Mouse (Mus musculus) hindbrain, embryonic 15.5 days (tissue): ENCODE measurements around the gene Dnph1. TPM values are rescaled to one million over a fixed set of nuclear protein-coding genes. Genes with fewer than 3 reads are reported as not detected.
"Not testable (repeated sequence)": the region's sequence is repeated elsewhere in the genome, so short reads cannot be mapped to it uniquely, and the experiment has no call there.

ENCODE experiments used
- ATAC-seq: fragments of 200-750 bp; cut with Nextera tagmentation; 2 replicates; pipeline ENCODE4 v1.8.0; 2017; ENCODE audit warnings: low read depth, moderate number of reproducible peaks, moderate TSS enrichment; ENCODE audit not compliant: low FRiP score
- H3K27ac ChIP-seq: fragments of 300-500 bp; sonication (generic); replicated peaks from 2 replicates; pipeline ENCODE4 v1.5.1; 2015; ENCODE audit warnings: mild to moderate bottlenecking, inconsistent platforms
- H3K27me3 ChIP-seq: fragments of 300-500 bp; sonication (generic); 2 replicates; pipeline ENCODE4 v1.6.1; 2015; ENCODE audit warnings: control low read depth, inconsistent platforms
- H3K36me3 ChIP-seq: fragments of 300-500 bp; sonication (generic); 2 replicates; pipeline ENCODE4 v1.6.1; 2015; ENCODE audit warnings: control low read depth, inconsistent platforms
- H3K4me1 ChIP-seq: fragments of 300-500 bp; sonication (generic); replicated peaks from 2 replicates; pipeline ENCODE4 v1.6.1; 2015; ENCODE audit warnings: control low read depth, inconsistent platforms
- H3K4me2 ChIP-seq: fragments of 300-500 bp; sonication (generic); 2 replicates; pipeline ENCODE4 v1.6.1; 2015; ENCODE audit warnings: moderate library complexity, mild to moderate bottlenecking, inconsistent platforms
- H3K4me3 ChIP-seq: fragments of 300-500 bp; sonication (generic); 2 replicates; pipeline ENCODE4 v1.5.1; 2015; ENCODE audit warnings: mild to moderate bottlenecking, inconsistent platforms
- H3K9ac ChIP-seq: fragments of 300-500 bp; sonication (generic); 2 replicates; pipeline ENCODE4 v1.6.1; 2015; ENCODE audit warnings: inconsistent platforms
- H3K9me3 ChIP-seq: fragments of 300-500 bp; sonication (generic); 2 replicates; pipeline ENCODE4 v1.6.1; 2016; ENCODE audit warnings: control low read depth, inconsistent platforms
- WGBS: fragments of 180-500 bp; shearing (Covaris S2); methylation state at CpG from one replicate; pipeline ENCODE4 v1.1.7; 2015; 5-methylcytosine and 5-hydroxymethylcytosine counted together
- polyA plus RNA-seq: library from polyadenylated mRNA; unstranded; fragments of >200 nt; fragmentation: Nextera tagmentation; extraction: Ambion mirVana; gene quantifications from 2 replicates; pipeline ENCODE4 v1.2.1, GENCODE M21; 2015

Gene Dnph1
- polyA plus RNA-seq, 1 experiment from 2014 or later = 21.8 TPM

- 62% methylated on average over 9 of the region's 9 CpGs for WGBS
- no peaks in the 10 kb centered on the region for H3K27me3 ChIP-seq
- H3K4me3 ChIP-seq = no peak overlapping the region
- H3K9me3 ChIP-seq = no peaks in the 10 kb centered on the region
- no peak overlapping the region for H3K27ac ChIP-seq
- ATAC-seq = no peak
- no peaks in the 10 kb centered on the region for H3K4me1 ChIP-seq
- H3K4me2 ChIP-seq = no peak overlapping the region
- H3K9ac ChIP-seq = no peak overlapping the region
- peaks cover 69% of the 10 kb centered on the region for H3K36me3 ChIP-seq
Observed at GRCm38 (mm10) chr17:46467830-46468229, 28.7 kb upstream of the Dnph1 start.

DNA sequence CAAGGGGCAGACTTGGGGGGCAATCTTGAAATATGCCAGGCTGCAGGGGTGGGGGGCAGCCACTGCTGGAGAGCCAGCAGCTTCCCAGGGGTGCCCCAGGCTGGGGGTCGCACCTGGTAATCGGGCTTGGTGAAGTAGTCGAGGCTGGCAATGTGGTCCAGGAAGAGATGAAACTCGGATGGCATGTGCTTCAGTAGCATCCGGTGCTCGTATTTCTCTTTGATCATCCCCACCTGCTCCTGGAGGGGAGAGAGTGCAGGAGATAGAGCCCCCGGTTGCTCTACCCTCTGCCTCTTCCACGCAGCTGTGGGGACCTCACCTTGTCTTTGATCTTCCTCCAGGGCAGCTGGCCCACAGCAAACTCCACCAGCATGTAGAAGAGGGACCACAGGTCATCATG, 19.9 kb upstream of the Dnph1 start:
- Histone ChIP-seq H3K27ac (no peak overlapping the region), H3K9me3 (no peaks in the 10 kb centered on the region), H3K4me3 (no peak overlapping the region), H3K4me1 (no peaks in the 10 kb centered on the region), H3K4me2 (no peak overlapping the region), H3K9ac (no peak overlapping the region), H3K27me3 (no peaks in the 10 kb centered on the region), H3K36me3 (peaks cover 71% of the 10 kb centered on the region)
- no peak for ATAC-seq
- WGBS = 86% methylated on average over 8 of the region's 8 CpGs

- H3K4me3 ChIP-seq = no peak overlapping the region
- H3K27ac ChIP-seq = no peak overlapping the region
- no peak overlapping the region for H3K9ac ChIP-seq
- peaks cover 65% of the 10 kb centered on the region for H3K36me3 ChIP-seq
- no peak overlapping the region for H3K4me2 ChIP-seq
- 85% methylated on average over 15 of the region's 15 CpGs for WGBS
- H3K9me3 ChIP-seq = no peaks in the 10 kb centered on the region
- no peaks in the 10 kb centered on the region for H3K4me1 ChIP-seq
- ATAC-seq = no peak
- H3K27me3 ChIP-seq = no peaks in the 10 kb centered on the region
Observed at GRCm38 (mm10) chr17:46477286-46477685, 19.2 kb upstream of the Dnph1 start.

DNA sequence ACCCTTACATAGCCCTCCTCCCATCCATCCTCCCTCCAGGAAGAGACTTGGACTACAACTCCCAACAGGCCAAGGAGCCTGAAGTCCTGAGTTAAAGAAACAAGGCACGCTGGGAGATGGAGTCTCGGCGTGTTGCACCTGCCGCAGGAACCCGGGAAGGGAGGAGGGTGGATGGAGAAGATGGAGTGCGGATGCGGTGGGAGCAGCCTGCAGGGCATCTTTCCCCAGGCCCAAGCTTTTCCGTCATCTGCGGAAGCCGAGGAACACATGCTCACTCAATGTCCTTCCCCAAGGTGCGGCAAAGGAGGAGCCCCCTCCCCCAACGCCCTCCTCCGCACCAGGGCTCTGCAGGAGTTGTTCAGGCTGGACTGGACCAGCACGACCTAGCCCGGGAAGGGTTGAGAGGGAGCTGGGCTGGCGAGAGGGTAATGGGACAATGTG, 12.9 kb upstream of the Dnph1 start:
- H3K27ac ChIP-seq = no peak overlapping the region; the same call in 1 of the 2 replicates
- ATAC-seq = peak; percentile 29; the same call in 1 of the 2 replicates
- peak overlapping the region; percentile 40 for H3K4me3 ChIP-seq
- H3K4me1 ChIP-seq = peaks cover 42% of the 10 kb centered on the region
- 3% methylated on average over 16 of the region's 16 CpGs for WGBS
- peak overlapping the region; percentile 47 for H3K9ac ChIP-seq
- peaks cover 1% of the 10 kb centered on the region; the same call in 1 of the 2 replicates for H3K27me3 ChIP-seq
- no peaks in the 10 kb centered on the region for H3K9me3 ChIP-seq
- H3K36me3 ChIP-seq = peaks cover 16% of the 10 kb centered on the region
- peak overlapping the region; percentile 67 for H3K4me2 ChIP-seq

DNA sequence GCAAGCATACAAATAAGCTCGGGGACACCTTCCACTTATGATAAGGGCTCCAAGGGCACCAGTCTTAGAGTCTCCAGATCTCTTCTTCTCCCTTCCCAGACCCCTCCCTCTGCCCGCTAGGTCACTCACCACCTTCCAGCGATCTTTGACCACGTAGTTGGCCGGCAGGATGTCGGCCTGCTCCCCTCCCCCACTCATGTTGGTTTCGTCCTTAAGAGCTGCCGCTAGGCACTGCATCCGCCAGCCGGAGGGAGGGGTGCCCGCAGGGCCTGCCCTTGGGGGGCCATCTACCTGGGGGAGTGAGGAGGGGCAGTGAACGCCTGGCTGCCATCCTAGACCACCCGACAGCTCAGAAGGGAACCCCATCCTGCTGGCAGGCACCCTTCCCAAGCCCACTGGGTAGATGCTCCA, 12.5 kb upstream of the Dnph1 start:
- peaks cover 13% of the 10 kb centered on the region; the same call in 1 of the 2 replicates for H3K36me3 ChIP-seq
- H3K9me3 ChIP-seq = no peaks in the 10 kb centered on the region
- 2% methylated on average over 13 of the region's 13 CpGs for WGBS
- no peak overlapping the region; the same call in 1 of the 2 replicates for H3K27ac ChIP-seq
- peak overlapping the region; percentile 47 for H3K9ac ChIP-seq
- peak overlapping the region; percentile 40 for H3K4me3 ChIP-seq
- peak overlapping the region; percentile 67 for H3K4me2 ChIP-seq
- peaks cover 42% of the 10 kb centered on the region for H3K4me1 ChIP-seq
- ATAC-seq = 0 out of 2 replicates have a peak, but pooled peaks have one; percentile 2
- peaks cover 5% of the 10 kb centered on the region; the same call in 1 of the 2 replicates for H3K27me3 ChIP-seq

GRCm38 (mm10) chr17:46484461-46484875, 12.0 kb upstream of the Dnph1 start:
- peaks cover 42% of the 10 kb centered on the region for H3K4me1 ChIP-seq
- peak overlapping the region; percentile 47 for H3K9ac ChIP-seq
- WGBS = 8% methylated on average over 6 of the region's 6 CpGs
- H3K9me3 ChIP-seq = no peaks in the 10 kb centered on the region
- peaks cover 9% of the 10 kb centered on the region; the same call in 1 of the 2 replicates for H3K36me3 ChIP-seq
- H3K4me3 ChIP-seq = peak overlapping the region; percentile 40
- peak overlapping the region; percentile 67 for H3K4me2 ChIP-seq
- 0 out of 2 replicates have a peak, but pooled peaks have one; percentile 5 for ATAC-seq
- peaks cover 5% of the 10 kb centered on the region; the same call in 1 of the 2 replicates for H3K27me3 ChIP-seq
- no peak overlapping the region; the same call in 1 of the 2 replicates for H3K27ac ChIP-seq

DNA sequence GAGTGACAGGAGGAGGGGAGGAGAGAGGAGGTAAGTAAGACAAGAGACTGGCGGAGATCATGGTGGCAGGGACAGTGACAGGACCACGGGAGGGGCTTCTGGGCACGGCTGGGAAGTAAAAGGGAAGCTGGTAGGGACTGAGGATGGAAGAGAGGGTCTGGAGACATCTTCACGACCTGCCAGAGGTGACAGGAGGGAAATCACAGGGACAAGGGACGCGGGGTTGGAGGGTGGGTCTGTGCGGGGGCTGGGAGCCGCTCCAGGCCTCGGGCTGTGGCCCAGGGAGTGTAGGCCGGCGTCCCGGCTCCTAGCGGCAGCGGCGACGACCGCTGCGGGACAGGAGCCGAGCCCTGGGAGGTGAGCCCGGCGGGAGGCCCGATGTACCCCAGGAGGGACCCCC, 9.5 kb upstream of the Dnph1 start:
- H3K27ac ChIP-seq = peak overlapping the region; percentile 78

DNA sequence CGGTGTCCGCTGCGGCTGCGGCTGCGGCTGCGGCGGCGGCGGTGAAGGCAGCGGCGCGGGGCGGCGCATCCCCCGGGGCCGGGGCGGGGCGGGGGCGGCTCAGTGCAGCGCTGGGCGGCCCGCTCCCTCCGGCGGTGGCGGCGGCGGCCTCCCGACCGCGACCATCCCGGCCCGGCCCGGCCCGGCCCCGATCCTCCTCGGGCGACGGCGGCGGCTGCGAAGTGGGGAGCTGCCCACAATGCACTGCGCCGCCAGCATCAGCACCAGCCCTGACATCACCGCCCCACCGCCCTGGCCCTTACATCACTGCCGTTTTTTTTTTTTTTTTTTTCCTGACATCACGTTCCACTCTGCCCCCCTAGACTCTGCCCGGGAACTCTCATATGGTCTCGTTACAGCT, 9.1 kb upstream of the Dnph1 start, which contains the start of gene Ttbk1:
Gene Ttbk1 (minus strand): TSS at position 245 of the 400 bp plus-strand sequence.
- no peaks in the 10 kb centered on the region for H3K9me3 ChIP-seq
- H3K27me3 ChIP-seq = peaks cover 5% of the 10 kb centered on the region; the same call in 1 of the 2 replicates
- H3K4me2 ChIP-seq = peak within 1 kb of the TSS; percentile 75
- H3K9ac ChIP-seq = peak within 1 kb of the TSS; percentile 90
- WGBS = 0% methylated on average over 3 of the region's 49 CpGs
- peak within 1 kb of the TSS; percentile 78 for H3K27ac ChIP-seq
- ATAC-seq = peak; percentile 67
- H3K4me1 ChIP-seq = peaks cover 42% of the 10 kb centered on the region
- no peaks in the 10 kb centered on the region for H3K36me3 ChIP-seq
- H3K4me3 ChIP-seq = peak within 1 kb of the TSS; percentile 67

More for the DNA sequence above, 9.5 kb upstream of the Dnph1 start:
- peaks cover 42% of the 10 kb centered on the region for H3K4me1 ChIP-seq
- H3K4me3 ChIP-seq = peak overlapping the region; percentile 67
- H3K9me3 ChIP-seq = no peaks in the 10 kb centered on the region
- H3K4me2 ChIP-seq = peak overlapping the region; percentile 75
- WGBS = under 1% methylated on average over 18 of the region's 22 CpGs
- H3K9ac ChIP-seq = peak overlapping the region; percentile 90
- H3K36me3 ChIP-seq = no peaks in the 10 kb centered on the region
- H3K27me3 ChIP-seq = peaks cover 5% of the 10 kb centered on the region; the same call in 1 of the 2 replicates
- ATAC-seq = peak; percentile 49

- no peak overlapping the region for H3K4me2 ChIP-seq
- peaks cover 6% of the 10 kb centered on the region for H3K4me1 ChIP-seq
- ATAC-seq = 0 out of 2 replicates have a peak, but pooled peaks have one; percentile 17
- H3K27me3 ChIP-seq = peaks cover 5% of the 10 kb centered on the region; the same call in 1 of the 2 replicates
- no peaks in the 10 kb centered on the region for H3K9me3 ChIP-seq
- no peak overlapping the region for H3K4me3 ChIP-seq
- 73% methylated on average over 5 of the region's 5 CpGs for WGBS
- no peak overlapping the region for H3K9ac ChIP-seq
- H3K27ac ChIP-seq = no peak overlapping the region
- peaks cover 3% of the 10 kb centered on the region for H3K36me3 ChIP-seq
Observed at GRCm38 (mm10) chr17:46495486-46495885, 1.0 kb upstream of the Dnph1 start.

GRCm38 (mm10) chr17:46496081-46496480, 430 bp upstream of the Dnph1 start:
- H3K27me3 ChIP-seq, H3K9ac ChIP-seq, H3K9me3 ChIP-seq, H3K4me3 ChIP-seq, H3K27ac ChIP-seq, H3K4me1 ChIP-seq, H3K36me3 ChIP-seq: not testable (repeated sequence)
- peak; percentile 14; the same call in 1 of the 2 replicates for ATAC-seq
- peak overlapping the region; percentile 96 for H3K4me2 ChIP-seq

- ATAC-seq = no peak
- Histone ChIP-seq H3K36me3 (peaks cover 3% of the 10 kb centered on the region), H3K4me2 (no peak overlapping the region), H3K27ac (no peak overlapping the region), H3K27me3 (peaks cover 5% of the 10 kb centered on the region; the same call in 1 of the 2 replicates), H3K9ac (no peak overlapping the region), H3K4me1 (peaks cover 6% of the 10 kb centered on the region), H3K9me3 (no peaks in the 10 kb centered on the region), H3K4me3 (no peak overlapping the region)
- WGBS = 77% methylated on average over 8 of the region's 8 CpGs
Observed at GRCm38 (mm10) chr17:46497956-46498355, 1.4 kb downstream of the Dnph1 start.

GRCm38 (mm10) chr17:46502775-46503174, 6.3 kb downstream of the Dnph1 start:
- peaks cover 10% of the 10 kb centered on the region for H3K36me3 ChIP-seq
- no peak for ATAC-seq

More at GRCm38 (mm10) chr17:46502775-46503174, 6.3 kb downstream of the Dnph1 start:
- Histone ChIP-seq H3K4me3 (no peak overlapping the region), H3K27ac (no peak overlapping the region), H3K4me2 (no peak overlapping the region), H3K9me3 (no peaks in the 10 kb centered on the region), H3K27me3 (no peaks in the 10 kb centered on the region), H3K4me1 (no peaks in the 10 kb centered on the region), H3K9ac (no peak overlapping the region)
- WGBS = 90% methylated on average over 2 of the region's 2 CpGs
